Mouse (Mus musculus) spleen, adult 18-20 months (tissue): ENCODE data around the gene Aig1.
A peak's percentile ranks its signal among the peaks of the same experiment; 100 is the strongest.

Source experiments
- DNase-seq, 2 experiments: peaks; one replicate each; pipeline ENCODE4 v3.0.0; 2022; ENCODE audit warnings: mixed read lengths in 2 of 2

The Aig1 gene

GRCm38 (mm10) chr10:13696326-13696725 is 172.5 kb downstream of the Aig1 start:
- no peak for DNase-seq

- DNase-seq: no peak
These were observed 175.5 kb downstream of the Aig1 start for GRCm38 (mm10) chr10:13693276-13693675.

- no peak for DNase-seq
These were observed 178.0 kb downstream of the Aig1 start for GRCm38 (mm10) chr10:13690773-13691172.

- no peak for DNase-seq
These were observed 178.8 kb downstream of the Aig1 start for GRCm38 (mm10) chr10:13689841-13690590.

- DNase-seq: no peak
These were observed 180.2 kb downstream of the Aig1 start for GRCm38 (mm10) chr10:13688386-13689120.

GRCm38 (mm10) chr10:13687182-13687810 is 181.5 kb downstream of the Aig1 start:
- DNase-seq: no peak

GRCm38 (mm10) chr10:13686127-13686526 is 182.7 kb downstream of the Aig1 start:
- DNase-seq: no peak

GRCm38 (mm10) chr10:13685366-13685765 is 183.4 kb downstream of the Aig1 start:
- no peak for DNase-seq

GRCm38 (mm10) chr10:13684452-13684851 is 184.3 kb downstream of the Aig1 start:
- DNase-seq: no peak

- no peak for DNase-seq
These were observed 186.2 kb downstream of the Aig1 start for GRCm38 (mm10) chr10:13682565-13682964.

GRCm38 (mm10) chr10:13677440-13677839 is 191.3 kb downstream of the Aig1 start:
- no peak for DNase-seq

GRCm38 (mm10) chr10:13675033-13675379 is 193.8 kb downstream of the Aig1 start:
- no peak for DNase-seq

- no peak for DNase-seq
These were observed 194.3 kb downstream of the Aig1 start for GRCm38 (mm10) chr10:13674304-13675032.

- no peak for DNase-seq
These were observed 201.5 kb downstream of the Aig1 start for GRCm38 (mm10) chr10:13667166-13667696.

GRCm38 (mm10) chr10:13663476-13663875 is 205.3 kb downstream of the Aig1 start:
- DNase-seq: no peak

- no peak for DNase-seq
These were observed 209.0 kb downstream of the Aig1 start for GRCm38 (mm10) chr10:13659778-13660177.

- DNase-seq: no peak
These were observed 214.9 kb downstream of the Aig1 start for GRCm38 (mm10) chr10:13653739-13654462.

GRCm38 (mm10) chr10:13653326-13653725 is 215.5 kb downstream of the Aig1 start:
- no peak for DNase-seq

- DNase-seq: no peak
These were observed 216.7 kb downstream of the Aig1 start for GRCm38 (mm10) chr10:13652061-13652460.

- DNase-seq: peak in 1 of 2 experiments; percentile 6
These were observed 227.0 kb downstream of the Aig1 start for GRCm38 (mm10) chr10:13641750-13642149.

GRCm38 (mm10) chr10:13631796-13632195 is 237.0 kb downstream of the Aig1 start:
- no peak for DNase-seq

GRCm38 (mm10) chr10:13623735-13624134 is 245.0 kb downstream of the Aig1 start:
- no peak for DNase-seq
